Mouse (Mus musculus) lung, postnatal 0 days (tissue): ENCODE measurements at regions not wholly inside any gene's neighbourhood (a gene's known extent, or its start where the extent isn't known, plus 50 kb on each side); places are given as distances from the start of the nearest gene placed in this dataset.

Source experiments
- ATAC-seq: fragments of 200-750 bp; cut with Nextera tagmentation; 2 replicates; pipeline ENCODE4 v1.8.0; 2017; ENCODE audit warnings: moderate library complexity
- DNase-seq: peaks from one replicate; pipeline ENCODE4 v3.0.0-alpha.2; 2016; ENCODE audit warnings: low spot score
- H3K27ac ChIP-seq: fragments of 300-500 bp; sonication (generic); 2 replicates; pipeline ENCODE4 v1.5.1; 2014; ENCODE audit warnings: antibody characterized with exemption, mild to moderate bottlenecking, low read length, mixed read lengths
- H3K27me3 ChIP-seq: fragments of 300-500 bp; sonication (generic); replicated peaks from 2 replicates; pipeline ENCODE4 v1.6.1; 2014; ENCODE audit warnings: low read length, mixed read lengths; ENCODE audit not compliant: insufficient read depth
- H3K36me3 ChIP-seq: fragments of 300-500 bp; sonication (generic); 2 replicates; pipeline ENCODE4 v1.6.1; 2014; ENCODE audit warnings: low read length, mixed read lengths; ENCODE audit not compliant: insufficient read depth
- H3K4me1 ChIP-seq: fragments of 300-500 bp; sonication (generic); 2 replicates; pipeline ENCODE4 v1.6.1; 2014; ENCODE audit warnings: antibody characterized with exemption, low read depth, low read length, mixed read lengths; ENCODE audit not compliant: insufficient read depth
- H3K4me2 ChIP-seq: fragments of 300-500 bp; sonication (generic); replicated peaks from 2 replicates; pipeline ENCODE4 v1.6.1; 2014; ENCODE audit warnings: low read depth, mild to moderate bottlenecking, low read length, moderate library complexity, mixed read lengths
- H3K4me3 ChIP-seq: fragments of 300-500 bp; sonication (generic); 2 replicates; pipeline ENCODE4 v1.5.1; 2014; ENCODE audit warnings: low read depth, low read length
- H3K9ac ChIP-seq: fragments of 300-500 bp; sonication (generic); replicated peaks from 2 replicates; pipeline ENCODE4 v1.6.1; 2014; ENCODE audit warnings: low read depth, mild to moderate bottlenecking
- H3K9me3 ChIP-seq: fragments of 300-500 bp; sonication (generic); 2 replicates; pipeline ENCODE4 v1.6.1; 2016; ENCODE audit warnings: low read length, mixed read lengths
- CTCF ChIP-seq: IDR thresholded peaks from 2 replicates; pipeline ENCODE4 v1.5.1; 2016; ENCODE audit warnings: antibody characterized with exemption, mild to moderate bottlenecking
- EP300 ChIP-seq: IDR thresholded peaks from 2 replicates; pipeline ENCODE4 v1.6.1; 2016; ENCODE audit warnings: antibody characterized with exemption, mild to moderate bottlenecking, control low read depth
- WGBS: fragments of 180-500 bp; shearing (Covaris S2); extraction: QIAGEN DNeasy Blood & Tissue Kit; methylation state at CpG from one replicate; pipeline ENCODE4 v1.1.7; 2014; 5-methylcytosine and 5-hydroxymethylcytosine counted together

DNA sequence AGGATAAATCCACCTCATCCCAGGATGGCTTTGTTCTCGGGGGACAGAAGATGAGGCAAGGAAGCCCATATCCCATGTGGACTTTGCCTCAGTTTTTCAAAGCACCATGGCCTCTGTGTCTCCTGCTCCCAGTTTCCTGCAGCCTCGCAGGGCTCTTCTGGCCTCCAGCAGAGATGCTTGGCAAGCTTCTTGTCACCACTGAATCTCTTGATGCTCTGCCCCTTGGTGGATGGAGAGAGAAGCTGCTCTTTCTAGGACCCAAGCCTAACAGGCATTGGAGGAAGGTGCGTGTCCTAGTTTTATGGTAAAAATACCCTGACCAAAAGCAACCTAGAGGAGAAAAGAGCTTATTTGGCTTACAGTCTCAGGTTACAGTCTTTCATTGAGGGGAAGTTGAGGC is 97.1 kb upstream of the Trpm1 start:
- 75% methylated on average over 3 of the region's 3 CpGs for WGBS
- ATAC-seq, result no peak
- H3K9me3 ChIP-seq, result no peaks in the 10 kb centered on the region

DNA sequence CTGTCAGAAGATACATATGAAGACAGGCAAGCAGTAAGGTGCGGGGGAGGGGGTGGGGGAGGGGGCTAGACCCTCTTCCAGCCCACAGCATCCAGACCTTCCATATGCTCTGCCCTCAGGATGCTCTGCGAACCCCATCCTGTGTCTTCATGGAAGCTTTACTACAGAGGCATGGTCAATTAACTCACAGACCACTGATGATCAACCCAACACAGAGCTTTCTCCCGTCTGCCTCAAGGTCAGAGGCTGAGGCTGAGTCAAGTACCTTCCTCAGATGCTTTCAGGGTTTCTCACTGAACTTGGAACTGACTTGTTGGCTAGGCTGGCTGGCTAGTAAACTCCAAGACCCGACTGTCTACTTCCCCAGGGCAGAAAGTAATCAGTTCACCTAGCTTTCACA is 98.6 kb upstream of the Trpm1 start:
- 78% methylated on average over 4 of the region's 4 CpGs for WGBS
- ATAC-seq (no peak), DNase-seq (no peak)
- Histone ChIP-seq H3K27me3 (no peaks in the 10 kb centered on the region), H3K27ac (no peak overlapping the region), H3K9ac (no peak overlapping the region), H3K9me3 (no peaks in the 10 kb centered on the region), H3K36me3 (no peaks in the 10 kb centered on the region), H3K4me1 (0 out of 2 replicates have a peak, but pooled peaks cover 3% of the 10 kb centered on the region), H3K4me3 (no peak overlapping the region), H3K4me2 (no peak overlapping the region)
- TF ChIP-seq EP300 (no peak), CTCF (no peak)

More for the DNA sequence above, 97.1 kb upstream of the Trpm1 start:
- TF ChIP-seq CTCF (peak; percentile 14; the same call in 1 of the 2 replicates), EP300 (no peak)
- DNase-seq, result no peak
- Histone ChIP-seq H3K4me3 (no peak overlapping the region), H3K36me3 (no peaks in the 10 kb centered on the region), H3K4me2 (no peak overlapping the region), H3K27ac (no peak overlapping the region), H3K9ac (no peak overlapping the region), H3K4me1 (no peaks in the 10 kb centered on the region), H3K27me3 (no peaks in the 10 kb centered on the region)

DNA sequence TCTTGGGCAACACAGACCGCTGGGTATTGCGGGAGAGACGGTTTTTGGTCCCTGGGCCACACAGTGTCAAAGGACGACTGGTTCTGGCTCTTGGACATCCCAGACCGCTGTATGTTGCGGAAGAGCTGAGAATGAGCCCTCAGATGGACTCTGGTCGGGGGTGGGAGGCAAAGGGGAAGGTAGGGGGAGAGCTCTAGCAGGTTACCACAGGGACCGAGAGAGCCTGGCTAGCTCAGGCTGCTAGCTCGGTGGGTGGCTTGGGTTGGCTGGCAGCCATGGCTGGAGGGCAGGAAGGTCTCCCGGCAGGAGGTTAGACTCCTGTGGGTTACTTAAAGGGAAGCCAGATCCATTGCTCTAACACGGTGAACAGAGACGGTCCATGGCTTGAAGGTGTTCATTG is 99.9 kb upstream of the Trpm1 start:
- Histone ChIP-seq H3K4me3 (no peak overlapping the region), H3K27me3 (no peaks in the 10 kb centered on the region), H3K27ac (no peak overlapping the region), H3K36me3 (no peaks in the 10 kb centered on the region), H3K9me3 (no peaks in the 10 kb centered on the region), H3K4me1 (peaks cover 8% of the 10 kb centered on the region; the same call in 1 of the 2 replicates), H3K4me2 (no peak overlapping the region), H3K9ac (no peak overlapping the region)
- TF ChIP-seq EP300 (no peak), CTCF (no peak)
- DNase-seq (no peak), ATAC-seq (no peak)
- 58% methylated on average over 12 of the region's 12 CpGs for WGBS

DNA sequence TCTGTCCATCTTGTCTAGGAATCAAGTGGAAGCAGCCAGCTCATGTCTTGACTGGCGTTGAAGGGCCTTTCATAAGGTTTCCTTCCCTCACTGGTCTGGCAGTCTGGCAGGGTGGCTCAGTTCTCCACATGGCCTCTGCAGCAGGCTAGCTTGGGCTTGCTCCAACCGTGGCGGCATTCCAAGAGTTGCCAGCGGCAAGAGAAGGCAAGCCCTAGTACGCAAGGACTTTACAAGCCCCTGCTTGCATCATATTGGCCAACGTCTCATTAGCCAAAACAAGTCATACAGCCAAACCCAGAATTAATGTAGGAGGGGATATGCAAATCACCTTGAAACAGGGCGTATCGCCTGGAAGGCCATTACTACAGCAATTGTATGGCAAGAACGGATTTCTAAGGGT is 101.2 kb upstream of the Trpm1 start:
- 82% methylated on average over 9 of the region's 9 CpGs for WGBS

DNA sequence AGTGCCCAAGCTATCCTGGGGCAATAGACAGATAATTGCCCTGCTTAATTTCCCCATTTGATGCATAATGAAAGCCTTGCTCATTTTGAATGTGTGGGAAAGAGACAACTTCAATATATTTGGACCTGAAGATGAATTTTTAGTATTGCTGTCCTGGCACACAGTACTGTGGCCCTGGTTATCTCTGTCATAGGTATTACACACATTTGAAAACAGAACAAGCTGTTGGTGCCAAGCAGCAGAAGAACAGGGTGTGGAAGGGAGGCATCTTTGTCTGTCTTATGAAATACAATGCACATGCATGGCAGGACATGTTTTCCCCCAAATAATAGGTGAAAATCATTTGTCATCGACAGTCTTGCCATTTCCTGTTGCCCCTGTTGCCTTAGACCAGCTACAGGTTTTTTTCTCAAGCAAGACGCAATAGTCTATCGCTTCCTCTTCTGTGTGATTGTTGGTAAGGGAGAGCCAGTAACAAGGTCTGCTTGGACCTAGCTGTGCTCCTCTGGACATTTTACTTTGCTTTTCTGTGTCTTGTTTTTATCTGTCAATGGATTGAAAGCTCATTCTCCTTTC is 102.7 kb upstream of the Trpm1 start:
- Histone ChIP-seq H3K4me3 (no peak overlapping the region), H3K4me1 (peaks cover 19% of the 10 kb centered on the region; the same call in 1 of the 2 replicates), H3K36me3 (no peaks in the 10 kb centered on the region), H3K9me3 (no peaks in the 10 kb centered on the region), H3K27me3 (no peaks in the 10 kb centered on the region), H3K4me2 (no peak overlapping the region), H3K27ac (no peak overlapping the region), H3K9ac (no peak overlapping the region)
- WGBS, result 80% methylated on average over 3 of the region's 3 CpGs
- DNase-seq (no peak), ATAC-seq (no peak)
- TF ChIP-seq CTCF (no peak), EP300 (no peak)

More for the DNA sequence above, 101.2 kb upstream of the Trpm1 start:
- Histone ChIP-seq H3K9ac (no peak overlapping the region), H3K36me3 (no peaks in the 10 kb centered on the region), H3K27me3 (no peaks in the 10 kb centered on the region), H3K27ac (no peak overlapping the region), H3K4me1 (peaks cover 19% of the 10 kb centered on the region; the same call in 1 of the 2 replicates), H3K4me3 (no peak overlapping the region), H3K4me2 (no peak overlapping the region), H3K9me3 (no peaks in the 10 kb centered on the region)
- TF ChIP-seq EP300, result no peak
- TF ChIP-seq CTCF, result no peak
- DNase-seq (no peak), ATAC-seq (no peak)

DNA sequence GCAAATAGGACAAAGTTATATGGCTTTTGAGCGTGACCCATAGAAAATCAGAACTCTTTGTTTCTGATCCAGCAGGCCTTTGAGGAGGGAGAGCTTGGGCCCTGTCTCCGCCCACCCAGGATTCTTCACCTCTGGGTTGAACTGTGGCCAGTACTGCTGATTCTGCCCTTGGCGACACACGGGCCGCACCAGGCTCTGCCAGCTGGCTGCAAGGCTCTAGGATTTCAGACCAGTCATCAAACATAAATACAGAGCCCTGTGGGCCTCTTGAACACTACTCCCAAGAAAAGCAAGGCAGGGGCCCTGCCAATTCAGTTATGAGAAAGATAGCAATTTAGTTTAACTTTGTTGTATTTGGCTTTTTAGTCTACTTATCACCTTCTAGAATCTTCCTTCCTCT is 103.4 kb upstream of the Trpm1 start:
- WGBS, result 59% methylated on average over 5 of the region's 5 CpGs
- peak overlapping the region; percentile 51; the same call in 1 of the 2 replicates for H3K27ac ChIP-seq
- ATAC-seq, result no peak

More for the DNA sequence above, 103.4 kb upstream of the Trpm1 start:
- Histone ChIP-seq H3K36me3 (no peaks in the 10 kb centered on the region), H3K4me2 (no peak overlapping the region), H3K4me3 (no peak overlapping the region), H3K27me3 (no peaks in the 10 kb centered on the region), H3K9ac (no peak overlapping the region), H3K9me3 (no peaks in the 10 kb centered on the region), H3K4me1 (peaks cover 19% of the 10 kb centered on the region; the same call in 1 of the 2 replicates)
- TF ChIP-seq EP300 (no peak), CTCF (no peak)
- DNase-seq, result peak; percentile 22
